Mouse (Mus musculus): ENCODE measurements around the gene Vmn1r233.

The Vmn1r233 gene

DNA sequence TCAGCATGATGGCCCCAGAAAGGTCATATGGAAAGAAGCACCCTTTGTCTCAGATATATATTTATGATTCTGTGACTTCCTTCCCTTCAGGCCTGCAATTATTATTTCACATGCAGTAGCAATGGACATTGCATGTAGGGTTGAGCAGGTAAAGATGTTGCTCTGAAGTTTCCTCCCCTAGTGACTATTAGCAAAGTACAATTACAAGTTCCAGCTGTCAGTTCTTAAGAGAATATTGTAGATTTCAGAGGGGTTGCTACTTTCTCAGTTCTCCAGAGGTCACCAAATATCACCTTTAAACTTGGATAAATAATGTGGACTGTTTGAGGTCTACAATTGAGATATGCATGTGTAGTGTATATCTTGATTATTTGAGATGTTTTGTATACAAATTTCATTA lies at the start of gene Vmn1r233:
Vmn1r233 (minus strand) TSS at position 101 of the 400 bp plus-strand sequence.
- no peak for DNase-seq

DNA sequence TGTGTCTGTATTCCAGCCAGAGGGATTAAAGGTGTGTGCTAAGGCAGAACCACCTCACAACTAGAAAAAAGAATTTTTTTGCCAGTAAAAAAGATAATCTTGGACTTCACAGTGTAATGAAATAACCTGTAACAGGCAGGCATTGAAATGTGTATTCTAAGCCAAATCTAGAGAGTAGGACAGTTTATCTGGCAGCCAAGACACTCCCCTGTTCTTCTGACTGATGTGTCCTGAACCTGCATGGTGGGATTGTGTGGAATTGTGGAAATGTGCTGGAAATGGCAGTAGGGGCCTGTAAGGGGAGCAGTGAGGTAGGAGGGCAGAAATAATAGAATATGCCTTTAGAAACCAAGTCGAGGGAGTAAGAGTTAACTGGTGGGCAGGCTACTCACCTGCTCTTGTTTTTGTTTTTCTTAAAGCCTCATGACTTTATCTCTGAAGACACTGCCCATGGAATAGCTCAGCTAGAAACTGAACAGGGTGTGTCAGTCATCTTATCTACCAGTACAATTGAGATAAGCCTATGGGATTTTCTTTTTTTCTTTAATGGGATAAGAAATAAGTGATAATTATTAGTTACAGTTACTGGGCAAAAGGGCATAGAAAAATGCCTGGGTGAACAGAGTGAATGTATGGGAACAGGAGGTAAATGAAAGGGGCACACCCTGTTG lies 22.3 kb upstream of the Vmn1r233 start:
- DNase-seq = no peak

GRCm38 (mm10) chr17:21009726-21010125 lies 13.5 kb upstream of the Vmn1r233 start:
- no peak for DNase-seq

- peak; percentile 96 for DNase-seq
Measured at GRCm38 (mm10) chr17:21008382-21009331, 12.4 kb upstream of the Vmn1r233 start, which contains the start of gene Zfp160. Gene Zfp160 (plus strand): TSS chr17:21008903.

DNA sequence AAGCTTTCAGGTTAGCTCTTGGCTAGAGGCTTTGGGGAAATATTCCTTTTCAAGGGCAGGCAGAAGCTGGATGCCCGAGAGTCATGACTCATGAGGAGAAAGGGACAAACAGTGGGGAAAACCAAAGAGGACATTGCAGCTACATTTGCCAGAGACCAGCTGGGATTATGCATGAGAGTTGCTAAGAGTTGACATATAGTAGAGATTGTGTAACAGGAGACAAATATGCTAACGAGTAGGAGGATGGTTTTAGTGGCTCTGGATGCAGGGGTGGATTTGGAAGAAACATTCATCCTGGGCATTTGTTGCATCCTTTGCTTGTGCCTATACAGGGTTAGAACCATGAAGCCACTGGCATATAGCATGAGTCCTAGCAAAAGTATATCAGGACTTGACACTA lies 2.5 kb downstream of the Vmn1r233 start:
- DNase-seq = no peak

DNA sequence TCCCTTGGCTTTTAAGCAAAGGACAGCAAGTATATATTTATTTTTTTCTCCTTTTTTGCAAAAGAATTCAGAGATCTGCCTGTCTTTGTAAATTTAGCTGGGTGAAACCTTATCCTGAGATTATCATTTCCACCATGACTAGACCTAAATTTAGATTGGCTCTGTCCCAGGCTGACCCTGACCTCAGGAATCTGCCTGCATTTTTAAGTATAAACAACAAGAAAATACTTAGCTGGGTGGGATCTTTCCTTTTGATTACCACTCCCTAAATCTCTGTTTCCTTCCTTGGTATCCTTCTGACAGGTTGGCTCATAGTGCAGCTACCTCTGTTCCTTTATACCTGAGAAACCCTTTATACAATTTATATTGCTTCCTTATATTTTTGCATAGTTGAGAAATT lies 29.6 kb downstream of the Vmn1r233 start:
- DNase-seq = no peak

- DNase-seq = no peak
Measured at GRCm38 (mm10) chr17:20965421-20965820, 30.8 kb downstream of the Vmn1r233 start.

DNA sequence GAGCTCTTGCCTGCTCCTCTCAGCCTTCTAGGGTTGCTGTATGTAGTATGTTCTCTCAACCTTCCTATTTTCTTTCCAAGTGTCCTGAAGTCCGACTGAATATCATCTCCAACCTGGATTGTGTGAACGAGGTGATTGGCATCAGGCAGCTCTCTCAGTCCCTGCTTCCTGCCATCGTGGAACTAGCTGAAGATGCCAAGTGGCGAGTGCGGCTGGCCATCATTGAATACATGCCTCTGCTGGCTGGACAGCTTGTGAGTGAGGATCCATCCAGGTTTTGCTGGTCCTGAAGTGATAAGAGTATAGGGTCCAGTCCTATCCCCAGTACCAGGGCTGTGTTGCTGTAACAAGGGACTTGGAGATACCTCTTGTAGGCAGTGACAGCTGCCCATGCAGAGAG lies 35.9 kb downstream of the Vmn1r233 start:
- DNase-seq = no peak

GRCm38 (mm10) chr17:20946636-20947035 lies 49.6 kb downstream of the Vmn1r233 start:
- DNase-seq = no peak

- peak; percentile 26 for DNase-seq
Measured at GRCm38 (mm10) chr17:20946026-20946565, 50.2 kb downstream of the Vmn1r233 start.

DNA sequence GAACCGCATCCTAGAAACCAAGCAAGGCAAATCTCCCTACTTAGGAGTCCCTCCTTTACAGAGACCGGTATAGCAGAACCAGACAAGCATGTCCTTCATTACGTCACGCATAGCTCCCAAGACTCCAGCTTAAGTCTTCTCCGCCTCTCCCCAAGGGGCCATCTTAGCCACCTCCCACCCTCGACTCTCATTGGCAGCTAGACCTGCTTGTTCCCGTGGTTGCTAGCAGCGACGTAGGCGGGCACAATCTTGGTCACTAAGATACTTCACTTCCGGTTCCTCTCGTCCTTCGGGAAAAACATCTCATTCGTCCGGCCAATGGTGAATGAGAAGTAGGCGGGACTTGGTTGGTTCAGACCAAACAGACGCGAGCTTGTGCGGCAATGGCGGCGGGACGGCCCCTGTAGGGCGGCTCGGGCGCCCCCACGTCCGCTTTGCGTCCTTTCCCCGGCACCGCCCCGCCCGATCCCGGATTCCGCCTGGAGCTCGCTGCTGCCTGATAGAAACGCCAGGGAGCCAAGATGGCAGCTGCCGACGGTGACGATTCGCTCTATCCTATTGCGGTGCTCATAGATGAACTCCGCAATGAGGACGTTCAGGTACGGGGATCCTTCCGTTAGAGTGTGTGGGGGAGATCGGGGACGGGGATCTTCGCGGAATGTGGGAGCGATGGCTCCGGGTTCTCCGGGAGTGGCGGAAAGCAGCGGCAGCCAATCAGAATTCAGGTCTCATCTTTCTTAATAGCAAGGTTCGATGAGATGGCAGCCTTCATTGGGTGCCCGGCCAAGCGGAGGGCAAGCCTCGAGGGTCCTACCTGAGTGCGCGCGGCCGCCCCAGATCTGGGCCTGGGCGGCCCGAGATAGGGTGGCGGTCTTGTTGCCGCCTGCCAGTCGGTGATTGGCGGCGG lies 51.0 kb downstream of the Vmn1r233 start, which contains the start of gene Ppp2r1a:
Ppp2r1a (plus strand) TSS at position 327 of the 907 bp plus-strand sequence.
- DNase-seq = peak; percentile 100

DNA sequence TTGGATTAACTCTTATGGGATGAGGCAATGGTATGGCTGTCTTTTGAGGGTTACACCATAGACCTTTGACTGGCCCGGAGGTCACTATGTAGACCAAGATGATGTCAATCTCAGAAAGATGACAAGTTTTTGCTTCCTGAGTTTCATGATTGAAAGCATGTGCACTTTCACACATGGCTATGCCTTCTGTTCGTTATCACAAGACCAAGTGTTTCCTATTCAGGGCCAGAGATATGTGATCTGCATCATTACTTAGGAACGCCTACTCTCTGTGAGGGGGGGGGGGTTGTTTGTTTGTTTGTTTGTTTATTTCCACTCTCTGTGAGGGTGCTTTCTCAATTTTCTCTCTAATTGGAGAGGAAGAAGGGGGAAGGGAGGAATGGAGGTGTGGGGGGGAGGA lies 52.0 kb downstream of the Vmn1r233 start:
- DNase-seq = no peak

Data from kidney, adult 9 months (tissue).